Mouse (Mus musculus) c-Kit-negative CD71-positive TER-119-positive erythroid progenitor cells, embryonic 14.5 days (primary cell): ENCODE data around the gene Emp1.

Source experiments
- DNase-seq: peaks from one replicate; pipeline ENCODE4 v3.0.0-alpha.2; 2013; ENCODE audit warnings: low read depth, low spot score

The Emp1 gene

DNA sequence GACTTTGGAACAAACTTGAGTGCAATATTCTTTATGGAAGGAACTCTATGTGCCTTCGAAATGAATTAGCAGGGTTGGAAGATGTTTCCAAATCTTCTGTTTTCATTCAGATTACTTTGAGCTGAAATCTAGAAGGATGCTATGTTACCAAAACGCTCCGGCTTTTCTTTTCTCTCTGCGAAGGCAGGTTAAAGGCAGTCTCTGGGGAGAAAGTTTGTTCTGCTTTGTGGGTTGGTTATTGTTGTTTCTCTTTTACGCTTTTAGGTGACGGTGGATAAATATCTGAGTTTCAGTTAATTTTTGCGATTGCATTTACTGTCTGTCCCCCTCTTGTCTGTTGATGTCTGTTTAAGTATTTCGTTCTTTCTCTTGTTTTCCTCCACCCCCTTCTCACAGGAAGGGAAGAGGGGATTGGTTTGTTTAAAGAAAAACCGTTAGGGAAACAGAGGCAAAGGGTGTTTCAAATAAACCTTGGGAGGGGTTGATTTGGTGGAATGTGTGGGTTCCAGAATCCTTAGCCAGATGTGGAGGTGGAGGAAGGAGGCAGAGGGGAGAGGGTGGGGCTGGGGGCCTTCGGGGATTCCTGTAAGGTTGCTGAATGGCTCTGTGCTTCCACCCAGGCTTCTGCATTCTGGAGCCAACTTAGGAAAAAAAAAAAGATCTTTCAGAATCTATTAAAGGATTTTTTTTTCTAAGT lies 1.1 kb downstream of the Emp1 start:
- DNase-seq = no peak

DNA sequence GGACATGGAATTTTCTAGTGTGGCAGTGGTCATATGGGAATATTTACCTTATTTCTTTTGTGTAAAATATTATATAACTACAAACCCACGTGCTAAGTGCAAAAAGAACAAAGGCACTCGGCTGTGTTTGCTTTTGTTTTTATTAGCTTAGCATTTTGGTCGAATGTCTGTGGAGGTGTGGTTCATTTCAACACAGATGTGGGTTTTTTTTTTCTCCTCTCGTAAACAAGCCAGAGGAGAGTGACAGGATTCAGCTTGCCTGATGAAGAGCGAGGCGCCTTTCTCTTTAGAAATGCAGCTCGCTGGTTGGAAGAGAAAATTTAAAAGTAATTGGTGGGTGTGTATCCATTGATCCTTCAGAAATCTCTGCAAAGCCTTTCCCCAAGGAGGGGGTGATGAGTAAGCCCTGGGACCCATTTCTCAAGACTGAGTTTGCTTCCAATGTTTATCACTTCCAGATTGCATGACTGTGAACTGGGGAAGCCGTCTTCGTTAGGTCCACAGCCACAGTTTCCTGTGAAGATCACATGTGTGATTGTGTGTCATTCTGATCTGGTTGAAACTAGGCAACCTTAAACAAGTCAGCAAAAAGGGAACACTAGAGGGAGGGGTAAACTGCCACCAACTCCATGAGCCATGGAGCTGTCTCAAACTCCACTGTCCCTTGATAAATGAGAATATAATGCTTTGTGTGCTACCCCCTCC lies 1.8 kb downstream of the Emp1 start:
- no peak for DNase-seq

GRCm38 (mm10) chr6:135364891-135365301 lies 2.6 kb downstream of the Emp1 start:
- no peak for DNase-seq

DNA sequence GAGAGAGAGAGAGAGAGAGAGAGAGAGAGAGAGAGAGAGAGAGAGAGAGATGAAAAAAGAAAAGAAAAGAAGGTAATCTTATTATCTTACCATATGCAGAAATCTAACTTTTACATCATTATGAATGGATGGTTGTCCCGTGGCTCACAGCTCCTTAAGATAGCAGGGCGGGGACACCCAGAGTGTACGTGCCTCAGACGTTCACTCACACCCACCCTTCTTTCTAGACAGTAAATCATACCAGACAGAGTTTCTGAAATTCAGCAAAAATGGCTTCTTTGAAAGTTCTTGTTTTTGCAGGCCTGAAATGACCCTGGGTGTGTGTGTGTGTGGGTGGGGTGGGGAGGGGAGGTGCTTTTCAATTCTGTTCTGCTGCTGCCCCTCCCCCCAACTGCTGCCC lies 3.3 kb downstream of the Emp1 start:
- no peak for DNase-seq

DNA sequence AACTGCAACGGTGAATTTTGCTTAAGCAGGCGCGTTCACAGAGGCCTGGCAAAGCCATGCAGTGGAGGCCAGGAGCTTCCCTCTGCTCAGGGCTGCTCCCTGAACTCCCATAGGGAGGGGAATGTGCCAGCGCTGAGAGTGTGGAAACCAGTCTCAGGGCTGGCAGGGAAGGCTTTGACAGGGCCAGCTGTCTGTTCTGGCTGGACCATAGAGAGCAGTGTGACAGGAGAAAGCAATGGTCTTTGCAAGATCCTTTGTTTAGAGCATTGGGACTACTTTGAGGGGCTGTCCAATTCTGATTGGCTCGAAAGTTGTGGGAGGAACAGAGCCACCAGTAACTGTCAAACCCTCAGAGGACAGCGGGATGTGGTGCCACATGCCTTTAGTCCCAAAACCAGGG lies 5.9 kb downstream of the Emp1 start:
- no peak for DNase-seq

DNA sequence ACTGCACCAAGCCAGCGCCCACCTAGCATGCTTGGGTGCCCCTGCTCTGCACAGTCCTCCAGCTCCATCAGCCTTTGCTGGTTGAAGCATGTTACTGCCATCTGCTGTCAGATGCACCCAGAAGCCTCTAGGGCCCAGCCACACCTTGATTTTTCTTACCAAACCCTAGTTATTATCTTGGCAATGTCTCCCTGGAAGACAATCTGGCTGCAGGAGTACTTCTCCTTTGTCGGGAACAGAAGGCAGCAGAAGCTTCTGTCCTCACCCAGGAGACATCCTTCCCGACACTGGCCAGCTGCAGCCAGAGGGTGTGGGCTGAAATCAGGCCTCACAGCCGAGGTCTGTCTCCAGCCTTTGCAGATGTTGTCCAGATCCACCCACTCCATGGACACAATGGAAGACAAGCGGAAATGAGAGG lies 7.2 kb downstream of the Emp1 start:
- no peak for DNase-seq

- DNase-seq = no peak
These were observed 8.6 kb downstream of the Emp1 start for GRCm38 (mm10) chr6:135370954-135371353.

GRCm38 (mm10) chr6:135373357-135373756 lies 11.0 kb downstream of the Emp1 start:
- no peak for DNase-seq

DNA sequence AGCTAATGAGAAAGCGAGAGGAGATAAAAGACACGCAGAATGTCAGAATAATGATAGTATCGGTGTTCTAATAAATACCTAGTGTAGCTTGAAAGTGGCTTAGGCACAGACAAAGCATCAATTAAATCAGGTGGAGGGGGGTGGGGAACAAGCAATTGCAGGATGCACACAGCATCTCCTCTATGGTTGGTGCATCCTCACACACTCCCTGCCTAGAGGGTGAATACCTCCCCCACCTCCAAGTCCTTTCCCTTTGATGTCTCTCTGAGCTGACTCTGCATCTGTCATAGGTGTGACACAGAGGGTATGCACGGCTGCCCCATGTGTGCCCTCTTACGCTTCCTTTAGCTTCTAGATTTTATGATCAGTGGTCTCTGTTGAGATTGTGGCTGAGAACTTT lies 13.5 kb downstream of the Emp1 start:
- DNase-seq = no peak

DNA sequence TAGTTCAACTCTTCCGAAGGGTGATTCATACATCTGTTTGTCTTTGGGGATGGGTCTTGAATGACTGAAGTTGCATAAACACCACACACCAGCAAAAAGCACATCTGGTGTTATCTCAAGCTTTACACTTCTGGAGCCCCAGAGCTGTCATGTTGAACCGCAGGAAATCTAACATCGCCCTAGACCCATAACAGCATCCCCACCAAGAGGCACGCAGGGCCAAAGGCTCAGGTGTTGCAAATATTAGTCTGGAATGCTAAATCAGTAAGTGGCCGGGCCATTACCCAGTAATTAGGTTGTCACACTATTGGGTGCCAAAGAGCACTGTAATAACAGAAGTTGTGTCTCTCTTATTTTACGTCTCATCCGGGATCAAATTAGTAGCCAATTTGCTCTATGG lies 13.9 kb downstream of the Emp1 start:
- no peak for DNase-seq

DNA sequence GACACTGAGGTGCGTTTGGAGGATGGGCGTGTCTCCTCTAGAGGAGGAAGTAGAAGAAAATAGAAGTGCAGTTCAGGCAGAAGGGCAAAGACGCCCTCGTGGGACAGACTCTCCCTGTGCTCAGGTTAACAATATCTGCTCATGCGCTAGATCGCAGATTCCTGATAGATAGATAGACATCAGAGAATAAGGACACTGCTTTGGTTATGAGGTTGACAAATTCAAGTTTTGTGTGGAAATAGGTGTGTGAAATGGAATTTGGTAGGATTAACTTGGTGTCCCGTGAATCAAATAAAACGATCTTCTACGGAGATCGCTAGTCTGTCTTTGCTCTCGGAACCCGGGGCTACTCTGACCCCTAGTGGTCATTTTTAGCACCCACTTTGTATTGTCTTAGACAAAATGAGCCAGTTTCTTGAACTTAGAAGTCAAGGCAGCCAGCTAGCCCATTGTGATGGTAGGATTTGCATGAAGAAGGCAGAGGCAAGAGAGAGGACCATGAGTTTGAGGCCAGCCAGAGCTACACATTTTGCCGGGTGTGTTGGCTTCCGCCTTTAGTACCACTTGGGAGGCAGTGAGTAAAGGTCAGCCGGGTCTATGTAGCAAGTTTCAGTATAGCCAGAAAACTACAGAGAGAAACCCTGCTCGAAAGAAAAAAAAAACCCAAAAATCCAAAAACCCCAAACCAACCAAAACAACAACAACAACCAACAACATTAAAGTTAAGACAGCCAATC lies 15.4 kb downstream of the Emp1 start:
- peak; percentile 17 for DNase-seq

DNA sequence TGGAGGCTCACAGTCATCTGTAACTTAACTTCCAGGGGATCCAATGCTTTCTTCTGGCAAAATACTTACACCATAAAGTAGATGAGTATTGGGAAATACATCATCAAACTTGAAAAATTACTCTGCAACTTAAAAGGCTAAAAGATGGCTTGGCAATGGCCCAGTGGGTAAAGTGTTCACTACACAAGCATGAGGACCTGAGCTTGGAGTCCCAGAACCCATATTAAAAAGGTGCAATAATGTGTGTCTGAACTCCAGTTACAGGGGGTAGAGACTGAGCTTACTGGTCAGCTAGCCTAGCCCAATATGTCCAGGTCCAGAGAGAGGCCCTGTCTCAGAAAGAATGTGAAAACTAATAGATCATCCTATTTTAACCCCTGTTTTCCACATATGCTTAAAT lies 21.6 kb downstream of the Emp1 start:
- no peak for DNase-seq

GRCm38 (mm10) chr6:135385738-135386459 lies 23.6 kb downstream of the Emp1 start:
- no peak for DNase-seq

DNA sequence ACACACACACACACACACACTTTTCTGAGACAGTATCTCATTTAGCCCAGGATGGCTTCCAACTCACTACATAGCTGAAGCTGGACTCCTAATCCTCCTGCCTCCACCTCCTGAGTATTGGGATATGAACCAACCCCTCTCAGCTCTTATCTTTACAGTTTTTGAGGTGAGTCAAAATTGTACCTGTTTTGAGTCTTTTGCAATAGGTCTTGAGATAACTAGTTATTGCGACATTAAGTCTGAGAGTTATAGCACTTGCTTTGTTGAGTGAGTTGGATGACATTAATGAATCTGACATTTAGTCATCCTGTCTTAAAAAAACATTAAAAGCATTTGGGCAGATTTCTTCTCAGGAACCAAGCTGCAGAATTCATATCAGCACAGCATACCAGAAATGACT lies 25.3 kb downstream of the Emp1 start:
- no peak for DNase-seq

GRCm38 (mm10) chr6:135388711-135389110 lies 26.4 kb downstream of the Emp1 start:
- DNase-seq = no peak

- no peak for DNase-seq
These were observed 28.1 kb downstream of the Emp1 start for GRCm38 (mm10) chr6:135390398-135390797.

DNA sequence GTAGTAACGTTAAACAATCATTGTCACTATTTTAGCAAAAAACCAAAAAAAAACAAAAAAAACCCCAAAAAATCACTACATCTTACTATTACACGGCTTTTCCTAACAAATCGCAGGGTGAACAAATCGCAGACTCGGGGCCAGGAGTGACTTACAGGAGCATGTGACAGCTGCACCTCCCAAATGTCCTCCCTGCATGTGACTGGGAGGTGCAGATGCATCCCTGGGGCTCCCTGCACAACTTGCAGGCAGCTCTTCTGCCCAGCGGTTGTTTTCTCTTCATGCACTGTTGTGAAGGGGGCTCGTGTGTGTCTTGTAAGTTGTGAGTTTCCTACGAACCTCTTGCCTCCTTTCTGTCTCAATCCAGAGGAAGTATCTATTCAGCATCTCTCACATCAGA lies 33.0 kb downstream of the Emp1 start:
- DNase-seq = no peak

- DNase-seq = no peak
These were observed 34.7 kb downstream of the Emp1 start for GRCm38 (mm10) chr6:135397089-135397488.

- no peak for DNase-seq
These were observed 35.4 kb downstream of the Emp1 start for GRCm38 (mm10) chr6:135397788-135398187.

DNA sequence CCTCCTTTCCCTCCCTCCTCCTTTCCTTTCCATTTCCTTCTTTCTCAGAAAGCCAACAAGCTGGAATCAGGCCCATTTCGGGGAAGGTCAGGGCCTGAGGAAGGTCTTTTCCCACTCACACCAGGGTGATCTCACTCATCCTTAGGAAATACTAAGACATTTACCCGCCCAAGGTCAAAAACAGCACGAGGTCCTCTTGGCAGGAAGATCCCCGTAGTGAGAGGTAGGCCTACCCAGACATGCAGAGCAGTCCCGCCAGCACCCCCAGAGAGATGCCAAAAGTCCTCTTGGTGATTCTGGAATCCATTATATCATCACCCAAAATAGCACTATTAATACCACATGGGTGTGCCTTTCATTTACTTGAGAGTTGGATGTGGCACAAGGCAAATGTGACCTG lies 36.5 kb downstream of the Emp1 start:
- no peak for DNase-seq

DNA sequence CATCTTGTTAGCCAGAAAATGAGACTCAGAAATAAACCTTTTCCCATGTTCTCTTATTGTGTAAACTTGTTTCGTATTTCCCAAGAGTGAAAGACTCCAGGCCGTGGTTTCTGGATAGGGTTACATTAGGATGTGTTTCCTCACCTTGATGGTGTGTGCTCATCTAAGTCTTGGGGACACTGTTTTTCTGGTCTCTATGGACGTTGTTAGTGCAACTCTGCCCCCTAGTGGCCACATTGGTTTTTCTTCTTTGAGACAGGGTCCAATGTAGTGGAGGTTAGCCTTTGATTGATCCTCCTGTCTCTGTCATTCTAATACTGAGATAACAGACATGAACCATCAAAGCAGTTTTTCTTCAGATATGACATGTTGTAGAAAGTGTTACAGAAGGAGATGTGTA lies 38.0 kb downstream of the Emp1 start:
- peak; percentile 57 for DNase-seq

DNA sequence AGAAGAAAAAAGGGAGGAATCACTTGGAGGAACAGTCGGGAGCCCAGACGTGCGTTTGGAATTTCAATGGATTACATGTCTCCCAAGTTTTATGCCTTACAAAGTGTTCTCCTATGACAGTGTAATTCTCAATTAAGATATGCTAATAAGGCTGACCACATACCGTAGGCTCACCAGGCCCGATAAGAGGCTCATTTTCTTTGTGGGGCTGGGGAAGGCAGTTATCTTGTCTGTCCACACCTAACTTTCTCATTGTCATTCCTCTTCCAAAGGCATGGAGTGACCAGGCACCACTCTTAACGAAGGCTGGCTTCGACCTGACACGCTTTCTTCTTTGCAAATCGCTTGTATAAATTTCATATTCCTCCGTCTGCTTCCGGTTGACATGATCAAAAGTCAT lies 42.7 kb downstream of the Emp1 start:
- no peak for DNase-seq
